Mouse (Mus musculus) forebrain, embryonic 14.5 days (tissue): ENCODE measurements at regions not wholly inside any gene's neighbourhood (a gene's known extent, or its start where the extent isn't known, plus 50 kb on each side); places are given as distances from the start of the nearest gene placed in this dataset.
A peak's percentile ranks its signal among the peaks of the same experiment; 100 is the strongest.

Experiments
- ATAC-seq: fragments of 200-750 bp; cut with Nextera tagmentation; 2 replicates; pipeline ENCODE4 v1.8.0; 2017; ENCODE audit warnings: mild to moderate bottlenecking, moderate library complexity
- DNase-seq: peaks from one replicate; pipeline ENCODE4 v3.0.0-alpha.2; 2015; ENCODE audit warnings: low spot score
- H3K27ac ChIP-seq: fragments of 300-500 bp; sonication (generic); 2 replicates; pipeline ENCODE4 v1.5.1; 2014; ENCODE audit warnings: low read depth, mild to moderate bottlenecking, control low read depth, low read length, moderate library complexity
- H3K27me3 ChIP-seq: fragments of 300-500 bp; sonication (generic); replicated peaks from 2 replicates; pipeline ENCODE4 v1.6.1; 2014; ENCODE audit warnings: low read length, control low read depth, mixed read lengths; ENCODE audit not compliant: control insufficient read depth, insufficient read depth
- H3K36me3 ChIP-seq: fragments of 300-500 bp; sonication (generic); 2 replicates; pipeline ENCODE4 v1.6.1; 2014; ENCODE audit warnings: low read length, control low read depth; ENCODE audit not compliant: control insufficient read depth, insufficient read depth
- H3K4me1 ChIP-seq: fragments of 300-500 bp; sonication (generic); 2 replicates; pipeline ENCODE4 v1.6.1; 2014; ENCODE audit warnings: antibody characterized with exemption, low read length, control low read depth; ENCODE audit not compliant: control insufficient read depth, insufficient read depth
- H3K4me2 ChIP-seq: fragments of 300-500 bp; sonication (generic); 2 replicates; pipeline ENCODE4 v1.6.1; 2014; ENCODE audit warnings: mild to moderate bottlenecking, control low read depth, low read length
- H3K4me3 ChIP-seq: fragments of 300-500 bp; sonication (generic); 2 replicates; pipeline ENCODE4 v1.5.1; 2014; ENCODE audit warnings: low read depth, low read length, control low read depth
- H3K9ac ChIP-seq: fragments of 300-500 bp; sonication (generic); 2 replicates; pipeline ENCODE4 v1.6.1; 2014; ENCODE audit warnings: mild to moderate bottlenecking, low read length, control low read depth, moderate library complexity
- H3K9me3 ChIP-seq: fragments of 300-500 bp; sonication (generic); replicated peaks from 2 replicates; pipeline ENCODE4 v1.6.1; 2016; ENCODE audit warnings: low read length, control low read depth, mixed read lengths; ENCODE audit not compliant: control insufficient read depth
- WGBS: fragments of 180-500 bp; shearing (Covaris S2); extraction: QIAGEN DNeasy Blood & Tissue Kit; methylation state at CpG from one replicate; pipeline ENCODE4 v1.1.7; 2014; 5-methylcytosine and 5-hydroxymethylcytosine counted together

DNA sequence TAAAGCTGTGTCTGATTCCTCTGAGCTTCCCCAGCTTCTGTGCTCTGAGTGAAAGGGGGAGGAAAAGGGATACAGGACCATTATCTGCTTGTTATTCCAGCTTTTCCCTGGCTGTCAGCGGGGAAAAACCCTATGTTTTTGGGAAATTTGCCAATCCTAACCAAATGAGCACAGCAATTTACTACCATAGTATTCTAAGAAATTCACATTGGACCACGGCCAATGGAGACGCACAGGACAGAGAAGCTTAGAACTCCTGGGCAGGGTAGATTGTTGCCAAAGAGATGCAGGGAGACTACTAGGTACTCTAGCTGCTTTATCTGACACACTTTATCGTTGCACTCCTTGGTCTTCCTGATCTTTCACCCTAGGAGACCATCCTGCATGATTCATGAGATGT is 303.2 kb downstream of the Olfm3 start:
- H3K4me1 ChIP-seq = peaks cover 8% of the 10 kb centered on the region; the same call in 1 of the 2 replicates
- H3K4me3 ChIP-seq = no peak overlapping the region
- 27% methylated on average over 4 of the region's 4 CpGs for WGBS
- H3K9ac ChIP-seq = no peak overlapping the region
- H3K36me3 ChIP-seq = no peaks in the 10 kb centered on the region
- DNase-seq = peak; percentile 83
- no peaks in the 10 kb centered on the region for H3K9me3 ChIP-seq
- peak; percentile 85 for ATAC-seq
- H3K4me2 ChIP-seq = no peak overlapping the region
- no peak overlapping the region for H3K27ac ChIP-seq
- H3K27me3 ChIP-seq = no peaks in the 10 kb centered on the region

DNA sequence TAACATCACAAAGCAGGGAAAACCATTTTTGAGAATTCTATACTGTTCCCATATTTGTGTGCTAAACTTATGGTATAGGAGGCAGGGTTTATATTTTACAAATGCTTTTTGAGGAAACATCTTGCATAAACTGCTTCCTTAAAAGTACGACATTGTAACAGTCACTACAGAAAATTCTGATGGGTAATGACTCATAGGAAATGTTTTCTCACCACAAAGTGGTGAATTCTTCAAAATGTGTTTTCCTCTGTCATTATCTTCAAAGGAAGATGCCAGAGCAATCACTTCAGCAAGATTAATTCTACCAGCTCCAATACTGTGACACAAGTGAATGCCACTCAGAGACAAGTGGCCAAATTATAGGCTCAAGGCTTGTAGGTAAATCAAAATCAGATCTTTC is 308.0 kb downstream of the Olfm3 start:
- H3K9me3 ChIP-seq = no peaks in the 10 kb centered on the region
- WGBS = 93% methylated on average over 1 of the region's 1 CpGs
- no peak overlapping the region for H3K4me2 ChIP-seq
- DNase-seq = no peak
- no peaks in the 10 kb centered on the region for H3K27me3 ChIP-seq
- no peaks in the 10 kb centered on the region for H3K36me3 ChIP-seq
- peaks cover 5% of the 10 kb centered on the region; the same call in 1 of the 2 replicates for H3K4me1 ChIP-seq
- no peak overlapping the region for H3K27ac ChIP-seq
- H3K4me3 ChIP-seq = no peak overlapping the region
- no peak for ATAC-seq
- no peak overlapping the region for H3K9ac ChIP-seq

DNA sequence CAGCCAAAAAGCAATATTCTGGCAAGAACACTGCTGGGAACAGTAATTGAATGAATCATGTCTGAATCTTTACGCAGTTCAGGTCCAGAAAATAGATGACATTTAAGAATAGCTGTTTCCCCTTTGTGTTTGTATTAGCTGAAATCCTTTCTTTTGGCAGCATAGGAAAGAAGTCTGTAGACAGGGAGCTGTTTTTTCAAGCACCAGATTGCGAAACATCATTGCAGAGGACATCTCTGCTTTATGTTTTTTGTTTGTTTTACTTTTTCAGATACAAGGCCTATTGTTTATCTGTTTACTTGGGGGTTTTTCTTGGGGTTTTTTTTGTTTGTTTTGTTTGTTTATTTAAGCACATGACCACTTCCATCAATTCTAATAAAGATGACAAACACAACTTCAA is 309.6 kb downstream of the Olfm3 start:
- no peak overlapping the region for H3K4me2 ChIP-seq
- ATAC-seq = no peak
- 63% methylated on average over 2 of the region's 2 CpGs for WGBS

DNA sequence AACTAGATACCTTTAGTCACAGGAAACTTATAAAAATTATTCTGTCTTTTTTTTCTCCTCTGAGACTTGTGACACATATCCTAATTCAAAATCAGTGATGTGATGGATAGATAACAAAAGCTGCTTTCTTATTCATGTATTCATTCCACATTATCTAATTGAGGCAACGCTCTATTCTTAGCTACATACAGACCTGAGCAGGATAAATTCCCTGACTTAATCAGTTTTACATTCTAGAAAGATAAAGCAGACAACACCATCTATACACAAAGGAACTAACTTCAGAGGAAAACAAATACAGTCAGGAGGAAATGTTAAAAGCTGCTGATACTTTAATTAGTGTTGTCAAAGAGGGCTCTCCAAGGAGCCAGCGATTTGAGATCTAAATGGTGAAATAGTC is 336.6 kb downstream of the Olfm3 start:
- Histone ChIP-seq H3K4me3 (no peak overlapping the region), H3K27me3 (no peaks in the 10 kb centered on the region), H3K27ac (no peak overlapping the region), H3K9me3 (no peaks in the 10 kb centered on the region), H3K9ac (no peak overlapping the region), H3K36me3 (no peaks in the 10 kb centered on the region), H3K4me2 (no peak overlapping the region), H3K4me1 (no peaks in the 10 kb centered on the region)
- DNase-seq = peak; percentile 10
- no peak for ATAC-seq
- WGBS = 48% methylated on average over 2 of the region's 2 CpGs

More for the DNA sequence above, 309.6 kb downstream of the Olfm3 start:
- no peak overlapping the region for H3K9ac ChIP-seq
- no peaks in the 10 kb centered on the region for H3K27me3 ChIP-seq
- H3K36me3 ChIP-seq = no peaks in the 10 kb centered on the region
- no peak overlapping the region for H3K4me3 ChIP-seq
- DNase-seq = peak; percentile 14
- no peaks in the 10 kb centered on the region for H3K9me3 ChIP-seq
- no peak overlapping the region for H3K27ac ChIP-seq
- H3K4me1 ChIP-seq = no peaks in the 10 kb centered on the region

DNA sequence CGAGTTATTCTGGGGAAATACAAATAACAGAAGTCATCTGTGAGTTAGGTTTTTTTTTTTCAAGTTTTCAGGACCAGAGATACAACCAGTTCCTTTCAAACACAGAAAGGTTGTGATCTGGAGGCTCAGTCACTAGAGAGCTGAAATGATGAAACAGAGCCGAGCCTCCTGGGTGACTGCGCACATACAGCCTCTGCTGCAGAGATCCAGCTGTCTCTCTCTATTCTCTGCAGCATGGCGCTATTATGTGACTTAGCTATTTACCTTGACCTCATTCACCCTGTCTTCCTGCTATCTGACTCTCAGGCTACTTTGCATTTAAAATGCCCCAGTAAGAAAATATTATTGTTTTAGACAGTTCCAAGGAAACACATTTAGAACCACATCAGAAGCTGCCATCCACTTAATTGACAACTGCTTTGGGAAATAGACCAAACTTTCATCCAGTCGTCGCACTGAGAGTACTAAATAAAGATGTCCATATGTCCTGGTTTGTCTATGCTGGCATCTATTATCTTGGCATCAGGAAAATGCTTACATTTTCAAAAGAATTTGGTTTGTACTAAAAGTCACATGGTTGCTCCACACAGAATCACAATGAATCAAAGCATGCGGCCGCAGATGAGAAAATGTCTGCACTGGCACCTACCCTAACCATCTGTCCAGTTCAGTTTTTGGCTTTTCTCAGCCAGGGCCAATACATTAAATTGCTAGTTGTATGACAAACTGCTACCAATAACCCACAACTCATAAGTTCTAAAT is 348.9 kb downstream of the Olfm3 start:
- Histone ChIP-seq H3K9me3 (no peaks in the 10 kb centered on the region), H3K27ac (no peak overlapping the region), H3K4me3 (no peak overlapping the region), H3K4me1 (no peaks in the 10 kb centered on the region), H3K4me2 (no peak overlapping the region), H3K9ac (no peak overlapping the region), H3K36me3 (no peaks in the 10 kb centered on the region), H3K27me3 (no peaks in the 10 kb centered on the region)
- peak; percentile 69; the same call in 1 of the 2 replicates for ATAC-seq
- 76% methylated on average over 8 of the region's 8 CpGs for WGBS
- peak; percentile 54 for DNase-seq

DNA sequence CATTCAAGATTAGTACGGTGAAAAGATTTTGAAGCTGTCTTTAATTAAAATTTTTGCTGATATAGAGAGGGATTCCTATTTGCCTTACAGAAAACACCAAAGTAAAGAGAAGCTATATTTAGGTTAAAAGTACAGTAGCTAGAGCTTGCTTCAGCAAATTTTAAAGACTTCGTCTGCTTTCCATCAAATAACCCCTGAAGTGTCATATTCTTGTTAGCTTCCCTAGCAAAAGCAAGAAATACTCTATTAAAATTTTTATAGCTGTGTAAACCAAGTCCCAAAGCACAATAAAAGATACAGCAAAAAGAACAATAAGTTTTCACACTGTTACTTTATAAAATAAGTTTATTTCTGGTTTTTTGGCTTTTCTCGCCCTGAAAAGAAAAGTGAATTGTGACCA is 372.3 kb downstream of the Olfm3 start:
- Histone ChIP-seq H3K9me3 (no peaks in the 10 kb centered on the region), H3K27ac (no peak overlapping the region), H3K9ac (no peak overlapping the region), H3K27me3 (no peaks in the 10 kb centered on the region), H3K4me2 (no peak overlapping the region), H3K4me1 (no peaks in the 10 kb centered on the region), H3K36me3 (no peaks in the 10 kb centered on the region), H3K4me3 (no peak overlapping the region)
- 91% methylated on average over 3 of the region's 3 CpGs for WGBS
- no peak for ATAC-seq
- no peak for DNase-seq

DNA sequence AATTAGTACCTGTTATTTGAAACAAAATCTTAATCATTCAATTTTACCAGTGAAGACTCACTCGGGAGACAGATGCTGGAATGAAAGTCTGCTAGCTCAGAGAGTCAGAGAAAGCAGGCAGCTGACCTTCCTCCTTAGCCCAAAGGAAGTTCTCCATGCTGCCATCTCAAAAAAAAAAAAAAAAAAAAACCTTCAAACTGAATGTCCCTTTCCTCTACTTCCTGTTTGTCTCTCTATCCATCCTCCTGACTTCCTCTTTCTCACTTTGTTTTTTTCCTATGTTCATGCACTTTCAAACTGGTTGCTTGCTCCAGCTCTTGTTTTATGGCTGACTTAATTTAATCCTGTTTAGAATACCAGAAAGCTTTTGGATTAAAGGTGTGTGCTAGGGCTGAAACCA is 377.4 kb downstream of the Olfm3 start:
- ATAC-seq = no peak
- no peak for DNase-seq
- Histone ChIP-seq H3K4me2 (no peak overlapping the region), H3K27ac (no peak overlapping the region), H3K4me1 (no peaks in the 10 kb centered on the region), H3K27me3 (no peaks in the 10 kb centered on the region), H3K9me3 (no peaks in the 10 kb centered on the region), H3K9ac (no peak overlapping the region), H3K4me3 (no peak overlapping the region), H3K36me3 (no peaks in the 10 kb centered on the region)
- WGBS = 86% methylated on average over 1 of the region's 1 CpGs

DNA sequence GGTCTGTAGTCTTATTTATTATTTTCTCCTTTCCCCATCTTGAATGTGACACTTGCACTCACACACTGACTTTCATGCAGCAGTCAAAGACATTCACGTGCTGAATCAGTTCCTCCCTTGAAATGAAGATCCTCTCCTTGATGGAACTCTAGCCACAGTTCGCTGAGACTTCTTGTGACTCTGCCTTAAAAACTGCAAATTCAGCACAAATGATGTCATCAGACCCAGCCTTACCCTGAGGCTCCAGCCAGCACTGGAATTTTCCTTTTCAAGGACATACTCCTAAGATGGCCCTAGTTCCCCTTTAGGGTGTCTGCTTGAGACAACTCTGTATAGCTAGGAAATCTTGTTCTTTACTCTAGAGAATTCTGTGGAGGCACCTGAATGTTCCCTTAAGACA is 380.6 kb downstream of the Olfm3 start:
- Histone ChIP-seq H3K27ac (no peak overlapping the region), H3K4me2 (no peak overlapping the region), H3K27me3 (no peaks in the 10 kb centered on the region), H3K4me3 (no peak overlapping the region), H3K4me1 (no peaks in the 10 kb centered on the region), H3K36me3 (no peaks in the 10 kb centered on the region), H3K9me3 (no peaks in the 10 kb centered on the region), H3K9ac (no peak overlapping the region)
- WGBS = 82% methylated on average over 2 of the region's 2 CpGs
- no peak for DNase-seq
- no peak for ATAC-seq
